Mouse (Mus musculus) layer of hippocampus, postnatal 25 days (tissue): ENCODE measurements around the gene Olfr749. TPM values are rescaled to one million over a fixed set of nuclear protein-coding genes. Genes with fewer than 3 reads are reported as not detected.
"Not testable (repeated sequence)": the region's sequence is repeated elsewhere in the genome, so short reads cannot be mapped to it uniquely, and the experiment has no call there.

ENCODE experiments used
- DNase-seq, 2 experiments: peaks; one replicate each; pipeline ENCODE4 v3.0.0; 2022; ENCODE audit warnings: mixed read lengths in 2 of 2, low spot score in 1 of 2; ENCODE audit errors: extremely low spot score in 1 of 2
- total RNA-seq, 2 experiments: library from RNA; stranded (reverse); gene quantifications; 2 replicates each; pipeline ENCODE4 v1.2.3; 2021

Olfr749 gene
- total RNA-seq = not detected

GRCm38 (mm10) chr14:50744994-50745393 lies at the start of gene Olfr749:
Olfr749 (minus strand) TSS chr14:50745094.
- DNase-seq = no peak

GRCm38 (mm10) chr14:50788157-50788556 lies 43.3 kb upstream of the Olfr749 start:
- DNase-seq = no peak

- DNase-seq = peak; percentile 94 to 98
Observed at GRCm38 (mm10) chr14:50785251-50785637, 40.4 kb upstream of the Olfr749 start, which contains the start of gene Ttc5. Ttc5 (minus strand) TSS chr14:50785519.

GRCm38 (mm10) chr14:50784391-50785250 lies 39.7 kb upstream of the Olfr749 start:
- no peak for DNase-seq

- DNase-seq = no peak
Observed at GRCm38 (mm10) chr14:50782166-50782565, 37.3 kb upstream of the Olfr749 start.

- DNase-seq = no peak
Observed at GRCm38 (mm10) chr14:50771342-50771741, 26.4 kb upstream of the Olfr749 start.

- no peak for DNase-seq
Observed at GRCm38 (mm10) chr14:50765736-50766135, 20.8 kb upstream of the Olfr749 start.

- DNase-seq = no peak
Observed at GRCm38 (mm10) chr14:50758416-50759085, 13.7 kb upstream of the Olfr749 start.

- no peak for DNase-seq
Observed at GRCm38 (mm10) chr14:50741584-50741983, 3.3 kb downstream of the Olfr749 start.

- DNase-seq = no peak
Observed at GRCm38 (mm10) chr14:50740334-50740733, 4.6 kb downstream of the Olfr749 start.

- DNase-seq = not testable (repeated sequence)
Observed at GRCm38 (mm10) chr14:50722371-50722770, 22.5 kb downstream of the Olfr749 start.

- DNase-seq = not testable (repeated sequence)
Observed at GRCm38 (mm10) chr14:50719875-50720274, 25.0 kb downstream of the Olfr749 start.

- DNase-seq = no peak
Observed at GRCm38 (mm10) chr14:50707073-50707472, 37.8 kb downstream of the Olfr749 start, which contains the start of gene Olfr748. Olfr748 (plus strand) TSS chr14:50707373.

- no peak for DNase-seq
Observed at GRCm38 (mm10) chr14:50693106-50693505, 51.8 kb downstream of the Olfr749 start, which contains the start of gene Olfr747. Olfr747 (minus strand) TSS chr14:50693206.

Other genes starting within 250 kb of the Olfr749 start
- gene Olfr742, start 241.5 kb downstream of the Olfr749 start, total RNA-seq = not detected
- gene Olfr743, start 223.3 kb downstream of the Olfr749 start, total RNA-seq = not detected
- not detected for gene Olfr744, start 130.2 kb downstream of the Olfr749 start, total RNA-seq
- not detected for gene Olfr745, start 105.7 kb downstream of the Olfr749 start, total RNA-seq
- not detected for gene Olfr746, start 98.0 kb downstream of the Olfr749 start, total RNA-seq
- gene Olfr747, start 51.9 kb downstream of the Olfr749 start, total RNA-seq = not detected
- gene Olfr748, start 37.7 kb downstream of the Olfr749 start, total RNA-seq = not detected
- gene Ttc5, start 40.4 kb upstream of the Olfr749 start, total RNA-seq = 10 to 100 TPM; 62.2 to 71.8 TPM
- gene Ccnb1ip1, start 62.6 kb upstream of the Olfr749 start, total RNA-seq = under 1 TPM in 1 of 2 experiments, not detected in 1; 0.69 TPM
- gene Parp2, start 62.7 kb upstream of the Olfr749 start, total RNA-seq = 10 to 100 TPM; 26.3 to 29.0 TPM
- 1 to 10 TPM; 2.1 to 3.1 TPM for gene Tep1, start 125.5 kb upstream of the Olfr749 start, total RNA-seq
- 1 to 10 TPM; 3.2 to 3.3 TPM for gene Klhl33, start 152.4 kb upstream of the Olfr749 start, total RNA-seq
- gene Osgep, start 179.8 kb upstream of the Olfr749 start, total RNA-seq = 10 to 100 TPM; 34.6 to 37.0 TPM
- 10 to 100 TPM; 67.4 to 75.4 TPM for gene Apex1, start 179.9 kb upstream of the Olfr749 start, total RNA-seq
- gene Pip4p1, start 185.8 kb upstream of the Olfr749 start, total RNA-seq = 10 to 100 TPM; 85.3 to 88.8 TPM
- 10 to 100 TPM; 13.0 to 17.4 TPM for gene Pnp, start 186.0 kb upstream of the Olfr749 start, total RNA-seq
- gene Gm49342, start 199.4 kb upstream of the Olfr749 start, total RNA-seq = 10 to 100 TPM in 1 of 2 experiments, 1 to 10 TPM in 1; 8.9 to 14.9 TPM
- gene Pnp2, start 210.9 kb upstream of the Olfr749 start, total RNA-seq = 1 to 10 TPM in 1 of 2 experiments, under 1 TPM in 1; 0.62 to 1.1 TPM